Mouse (Mus musculus) midbrain, embryonic 15.5 days (tissue): Measurements from ENCODE around the gene Acsm2. TPM values are rescaled to one million over a fixed set of nuclear protein-coding genes. Genes with fewer than 3 reads are reported as not detected.

Source experiments
- ATAC-seq: fragments of 200-750 bp; cut with Nextera tagmentation; replicated peaks from 2 replicates; pipeline ENCODE4 v1.8.0; 2017; ENCODE audit warnings: moderate TSS enrichment
- H3K27ac ChIP-seq: fragments of 300-500 bp; sonication (generic); 2 replicates; pipeline ENCODE4 v1.5.1; 2015; ENCODE audit warnings: mild to moderate bottlenecking, inconsistent platforms
- H3K27me3 ChIP-seq: fragments of 300-500 bp; sonication (generic); replicated peaks from 2 replicates; pipeline ENCODE4 v1.6.1; 2015; ENCODE audit warnings: inconsistent platforms
- H3K36me3 ChIP-seq: fragments of 300-500 bp; sonication (generic); replicated peaks from 2 replicates; pipeline ENCODE4 v1.6.1; 2015; ENCODE audit warnings: inconsistent platforms
- H3K4me1 ChIP-seq: fragments of 300-500 bp; sonication (generic); 2 replicates; pipeline ENCODE4 v1.6.1; 2015; ENCODE audit warnings: inconsistent platforms
- H3K4me2 ChIP-seq: fragments of 300-500 bp; sonication (generic); 2 replicates; pipeline ENCODE4 v1.6.1; 2015; ENCODE audit warnings: inconsistent platforms, mild to moderate bottlenecking, moderate library complexity
- H3K4me3 ChIP-seq: fragments of 300-500 bp; sonication (generic); 2 replicates; pipeline ENCODE4 v1.5.1; 2015; ENCODE audit warnings: mild to moderate bottlenecking, inconsistent platforms
- H3K9ac ChIP-seq: fragments of 300-500 bp; sonication (generic); 2 replicates; pipeline ENCODE4 v1.6.1; 2015; ENCODE audit warnings: mild to moderate bottlenecking, inconsistent platforms
- H3K9me3 ChIP-seq: fragments of 300-500 bp; sonication (generic); 2 replicates; pipeline ENCODE4 v1.6.1; 2016; ENCODE audit warnings: inconsistent platforms
- WGBS: fragments of 180-500 bp; shearing (Covaris S2); methylation state at CpG from one replicate; pipeline ENCODE4 v1.1.7; 2015; ENCODE audit warnings: mixed read lengths; 5-methylcytosine and 5-hydroxymethylcytosine counted together
- polyA plus RNA-seq: library from polyadenylated mRNA; unstranded; fragments of >200 nt; fragmentation: Nextera tagmentation; extraction: Ambion mirVana; gene quantifications from 2 replicates; pipeline ENCODE4 v1.2.1, GENCODE M21; 2015

Acsm2 gene
- not detected in 2 replicates for polyA plus RNA-seq

DNA sequence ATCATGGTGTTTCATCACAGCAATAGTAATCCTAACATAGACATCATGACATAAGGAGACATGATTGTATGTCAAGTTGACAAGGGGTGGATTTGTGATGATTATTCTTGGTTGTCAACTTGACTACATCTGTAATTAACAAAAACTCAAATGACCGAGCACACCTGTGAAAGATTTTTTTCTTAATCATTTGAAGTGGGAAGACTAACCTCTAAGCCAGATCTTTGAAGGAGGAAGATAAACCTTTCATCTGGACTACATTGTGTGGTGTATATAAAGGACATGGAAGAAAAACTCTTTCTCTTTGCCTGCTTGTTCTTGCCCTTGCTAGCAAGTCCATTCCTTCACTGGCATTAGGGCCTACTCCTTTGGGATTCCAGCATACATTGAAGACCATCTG, at the start of gene Acsm2:
Acsm2 (plus strand) TSS at position 301 of the 400 bp plus-strand sequence.
- WGBS: 92% methylated on average over 1 of the region's 1 CpGs
- no peaks in the 10 kb centered on the region for H3K36me3 ChIP-seq

DNA sequence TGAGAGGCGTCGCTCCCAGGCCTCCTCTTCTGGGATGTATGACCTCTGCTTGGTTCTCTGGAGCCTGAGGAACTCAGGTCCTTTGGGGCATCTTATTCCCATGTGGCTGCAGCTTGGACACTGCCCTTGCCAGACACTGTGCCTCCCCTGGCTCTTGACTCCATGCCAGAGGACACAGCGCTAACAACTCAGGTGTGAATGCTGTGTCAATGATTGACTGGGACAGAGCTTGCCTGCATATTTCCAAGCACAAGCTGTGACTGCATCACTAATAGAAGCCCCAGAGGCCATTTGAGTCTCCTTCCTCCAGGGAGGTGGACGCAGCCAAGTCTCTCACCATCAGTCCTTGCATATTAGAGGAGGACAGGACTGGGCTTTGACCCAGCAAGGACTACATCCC, 43.0 kb upstream of the Acsm2 start:
- Histone ChIP-seq H3K4me1 (no peaks in the 10 kb centered on the region), H3K27ac (no peak overlapping the region), H3K4me2 (no peak overlapping the region), H3K36me3 (no peaks in the 10 kb centered on the region), H3K9ac (no peak overlapping the region), H3K27me3 (0 out of 2 replicates have a peak, but pooled peaks cover under 1% of the 10 kb centered on the region), H3K4me3 (no peak overlapping the region), H3K9me3 (no peaks in the 10 kb centered on the region)
- 88% methylated on average over 4 of the region's 4 CpGs for WGBS
- ATAC-seq: no peak

More for the DNA sequence above, at the start of gene Acsm2:
- Histone ChIP-seq H3K27ac (no peak within 1 kb of the TSS), H3K27me3 (no peaks in the 10 kb centered on the region), H3K4me1 (no peaks in the 10 kb centered on the region), H3K9ac (no peak within 1 kb of the TSS), H3K4me3 (no peak within 1 kb of the TSS), H3K4me2 (no peak within 1 kb of the TSS), H3K9me3 (no peaks in the 10 kb centered on the region)
- no peak for ATAC-seq

DNA sequence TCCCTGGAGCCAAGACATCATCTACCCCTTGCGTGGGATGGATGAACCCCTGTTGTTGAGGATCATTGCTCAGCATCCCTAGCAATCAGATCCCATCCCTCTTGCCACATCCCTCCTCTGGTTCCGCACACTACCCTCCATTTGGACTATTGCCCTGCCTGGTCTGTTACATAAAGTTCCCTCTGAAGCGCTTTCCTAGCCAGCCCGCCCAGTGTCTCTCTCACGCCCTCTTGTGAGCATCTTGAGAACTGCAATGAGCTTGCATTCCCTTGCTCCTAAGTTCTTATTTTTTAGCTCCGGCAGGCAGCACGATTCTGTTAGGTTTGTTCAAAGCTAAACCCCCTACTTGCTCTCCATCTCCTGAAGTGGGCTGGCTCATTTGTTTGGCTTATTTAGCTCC, 41.1 kb upstream of the Acsm2 start:
- no peaks in the 10 kb centered on the region for H3K4me1 ChIP-seq
- no peak overlapping the region for H3K4me3 ChIP-seq
- H3K9ac ChIP-seq: no peak overlapping the region
- no peaks in the 10 kb centered on the region for H3K9me3 ChIP-seq
- H3K27me3 ChIP-seq: 0 out of 2 replicates have a peak, but pooled peaks cover 4% of the 10 kb centered on the region
- H3K27ac ChIP-seq: no peak overlapping the region
- no peak overlapping the region for H3K4me2 ChIP-seq
- WGBS: 26% methylated on average over 7 of the region's 7 CpGs
- H3K36me3 ChIP-seq: no peaks in the 10 kb centered on the region
- no peak for ATAC-seq

DNA sequence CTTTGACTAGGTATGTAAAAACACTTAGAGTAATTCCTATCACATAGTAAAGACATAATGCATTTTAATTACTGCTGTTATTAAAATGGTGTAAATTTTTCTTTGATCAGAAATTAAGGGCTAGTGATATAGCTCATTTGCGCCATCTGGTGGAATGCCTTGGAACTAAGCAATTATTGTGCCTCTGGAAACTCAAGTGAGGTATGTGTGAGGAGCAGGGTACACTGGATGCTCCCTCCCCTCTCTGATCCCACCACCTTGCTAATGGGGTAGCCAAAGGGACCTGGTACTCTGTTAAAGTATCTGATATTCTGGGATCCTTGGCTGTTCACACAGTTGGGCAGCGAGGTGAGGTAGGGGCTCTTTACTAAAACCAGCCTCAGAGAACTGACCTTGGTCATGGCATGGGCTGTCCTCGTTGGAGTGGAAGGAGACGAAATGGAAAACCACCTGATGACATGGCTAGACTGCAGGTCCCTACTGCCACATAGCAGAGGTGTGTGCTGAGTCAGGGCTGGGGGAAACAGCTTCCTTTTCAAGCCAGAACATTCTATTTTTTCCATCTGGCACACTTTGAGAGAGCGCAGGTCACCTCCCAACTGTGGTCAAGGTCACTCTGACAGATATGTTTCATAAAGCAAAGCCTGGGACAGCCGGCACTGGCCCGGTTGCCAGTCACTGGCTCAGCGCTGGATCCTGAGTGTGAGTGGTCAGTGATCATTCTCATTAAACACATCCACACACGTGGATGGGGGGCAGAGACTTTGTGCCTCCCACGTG, 38.5 kb upstream of the Acsm2 start:
- H3K4me2 ChIP-seq: no peak overlapping the region
- H3K4me1 ChIP-seq: no peaks in the 10 kb centered on the region
- no peak overlapping the region for H3K27ac ChIP-seq
- ATAC-seq: 0 out of 2 replicates have a peak, but pooled peaks have one; percentile 33
- H3K36me3 ChIP-seq: no peaks in the 10 kb centered on the region
- no peaks in the 10 kb centered on the region for H3K9me3 ChIP-seq
- H3K9ac ChIP-seq: no peak overlapping the region
- H3K4me3 ChIP-seq: no peak overlapping the region
- 0 out of 2 replicates have a peak, but pooled peaks cover 4% of the 10 kb centered on the region for H3K27me3 ChIP-seq
- WGBS: 69% methylated on average over 10 of the region's 10 CpGs

DNA sequence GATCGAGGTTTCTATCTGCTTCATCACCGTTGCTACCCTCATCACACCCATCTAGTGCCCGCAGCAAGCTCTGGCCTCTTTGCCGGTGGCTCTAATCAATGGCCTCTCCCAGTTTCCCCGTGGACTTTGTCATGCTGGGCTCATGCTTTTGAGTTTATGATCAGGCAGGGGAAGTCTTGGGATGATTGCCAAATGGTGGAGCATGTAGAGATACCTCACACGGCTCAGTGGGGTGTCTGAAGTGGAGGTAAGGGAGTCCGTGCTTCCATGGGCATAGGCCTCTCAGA, 37.9 kb upstream of the Acsm2 start:
- Histone ChIP-seq H3K27ac (no peak overlapping the region), H3K4me3 (no peak overlapping the region), H3K4me1 (no peaks in the 10 kb centered on the region), H3K36me3 (no peaks in the 10 kb centered on the region), H3K27me3 (0 out of 2 replicates have a peak, but pooled peaks cover 4% of the 10 kb centered on the region), H3K9ac (no peak overlapping the region), H3K9me3 (no peaks in the 10 kb centered on the region), H3K4me2 (no peak overlapping the region)
- 85% methylated on average over 7 of the region's 7 CpGs for WGBS
- no peak for ATAC-seq

DNA sequence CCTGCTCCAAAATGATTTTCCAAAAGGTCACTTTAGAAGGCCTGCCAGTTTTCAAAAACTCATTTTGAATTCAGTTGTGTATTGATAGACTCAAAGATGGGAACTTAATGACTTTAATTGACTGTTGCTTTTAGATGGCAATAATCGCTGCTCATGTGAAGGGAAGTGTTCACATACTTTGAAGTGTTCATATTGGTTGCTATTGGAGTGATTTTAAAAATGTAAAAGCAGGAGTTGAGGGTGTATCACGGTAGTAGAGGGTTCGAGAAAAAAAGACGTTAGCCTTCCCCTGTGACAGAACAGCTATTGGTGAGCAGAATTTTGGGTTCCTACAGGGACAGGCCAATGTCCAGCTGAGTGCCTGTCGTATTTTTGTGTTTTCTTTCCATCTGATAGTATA, 35.0 kb upstream of the Acsm2 start, which contains the start of gene Acsm5:
Acsm5 (plus strand) TSS at position 301 of the 400 bp plus-strand sequence.
- Histone ChIP-seq H3K9me3 (no peaks in the 10 kb centered on the region), H3K4me1 (no peaks in the 10 kb centered on the region), H3K27me3 (0 out of 2 replicates have a peak, but pooled peaks cover 4% of the 10 kb centered on the region), H3K9ac (no peak within 1 kb of the TSS), H3K36me3 (no peaks in the 10 kb centered on the region), H3K27ac (no peak within 1 kb of the TSS), H3K4me3 (no peak within 1 kb of the TSS), H3K4me2 (no peak within 1 kb of the TSS)
- ATAC-seq: no peak
- 65% methylated on average over 5 of the region's 5 CpGs for WGBS

DNA sequence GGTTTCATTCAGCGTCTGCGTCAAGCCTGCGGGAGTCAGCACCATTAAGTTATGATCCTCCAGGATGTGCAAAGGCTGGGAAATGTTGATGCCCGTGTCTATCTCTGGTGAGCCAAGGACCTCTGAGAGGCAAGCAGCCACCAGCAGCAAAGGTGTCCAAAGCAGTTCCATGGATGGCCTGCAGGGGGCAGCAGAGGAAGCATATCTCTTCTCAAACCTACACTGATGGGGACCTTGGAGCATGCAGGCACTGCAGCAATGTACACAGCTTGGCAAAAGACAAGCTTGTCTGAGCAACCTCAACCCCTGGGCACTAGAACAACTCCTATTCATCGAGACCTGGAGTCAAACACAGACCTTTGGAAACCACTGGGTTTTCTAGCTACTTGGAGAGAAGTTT, 34.5 kb upstream of the Acsm2 start:
- no peaks in the 10 kb centered on the region for H3K36me3 ChIP-seq
- H3K4me3 ChIP-seq: no peak overlapping the region
- no peaks in the 10 kb centered on the region for H3K4me1 ChIP-seq
- H3K4me2 ChIP-seq: no peak overlapping the region
- H3K9ac ChIP-seq: no peak overlapping the region
- no peaks in the 10 kb centered on the region for H3K9me3 ChIP-seq
- no peak overlapping the region for H3K27ac ChIP-seq
- no peak for ATAC-seq
- 0 out of 2 replicates have a peak, but pooled peaks cover 4% of the 10 kb centered on the region for H3K27me3 ChIP-seq
- WGBS: 56% methylated on average over 5 of the region's 5 CpGs

DNA sequence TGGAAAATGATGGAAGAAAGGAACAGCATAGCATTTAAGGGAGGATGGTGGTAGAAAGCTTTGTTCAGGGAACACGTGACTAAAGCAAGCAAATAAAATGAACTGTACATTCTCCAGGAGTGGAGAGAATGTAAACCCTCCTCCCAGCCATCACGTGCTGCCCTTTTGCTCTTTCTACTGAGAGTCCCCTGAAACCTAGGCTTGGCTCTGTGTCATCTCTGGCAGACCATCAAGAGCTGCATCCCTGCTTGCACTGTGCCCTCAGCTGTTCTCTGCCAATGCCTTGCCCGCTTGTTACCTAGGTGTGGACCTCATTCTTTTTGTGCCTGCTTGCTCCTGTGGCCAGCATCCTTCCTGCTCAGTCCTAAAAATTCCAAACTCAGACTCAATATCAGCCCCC, 32.3 kb upstream of the Acsm2 start:
- Histone ChIP-seq H3K9ac (no peak overlapping the region), H3K9me3 (no peaks in the 10 kb centered on the region), H3K27ac (no peak overlapping the region), H3K4me3 (no peak overlapping the region), H3K27me3 (no peaks in the 10 kb centered on the region), H3K4me2 (no peak overlapping the region), H3K4me1 (peaks cover 4% of the 10 kb centered on the region; the same call in 1 of the 2 replicates), H3K36me3 (no peaks in the 10 kb centered on the region)
- no peak for ATAC-seq
- WGBS: 81% methylated on average over 3 of the region's 3 CpGs

DNA sequence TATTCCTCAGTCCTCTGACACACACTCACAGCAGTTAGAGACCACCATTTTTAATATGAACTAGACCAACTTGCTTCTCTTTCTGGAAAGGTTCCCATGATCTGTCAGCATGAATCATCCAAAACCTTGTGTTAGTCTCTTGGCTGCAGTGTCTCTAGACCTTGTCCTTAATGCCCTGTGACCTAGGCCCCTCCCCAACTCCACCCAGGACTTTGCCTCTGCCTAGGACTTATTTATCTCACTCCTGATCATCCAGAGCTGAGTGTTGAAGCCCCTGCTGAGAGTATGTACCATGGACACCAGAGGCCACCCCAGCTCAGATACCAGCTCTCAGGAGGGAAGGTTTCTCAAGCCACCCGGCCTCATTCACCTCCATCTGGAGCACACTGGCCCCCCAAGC, 31.8 kb upstream of the Acsm2 start:
- H3K27me3 ChIP-seq: no peaks in the 10 kb centered on the region
- 69% methylated on average over 1 of the region's 1 CpGs for WGBS
- no peak overlapping the region for H3K9ac ChIP-seq
- peaks cover 4% of the 10 kb centered on the region; the same call in 1 of the 2 replicates for H3K4me1 ChIP-seq
- H3K27ac ChIP-seq: no peak overlapping the region
- ATAC-seq: no peak
- H3K9me3 ChIP-seq: no peaks in the 10 kb centered on the region
- no peak overlapping the region for H3K4me3 ChIP-seq
- no peaks in the 10 kb centered on the region for H3K36me3 ChIP-seq
- H3K4me2 ChIP-seq: no peak overlapping the region

DNA sequence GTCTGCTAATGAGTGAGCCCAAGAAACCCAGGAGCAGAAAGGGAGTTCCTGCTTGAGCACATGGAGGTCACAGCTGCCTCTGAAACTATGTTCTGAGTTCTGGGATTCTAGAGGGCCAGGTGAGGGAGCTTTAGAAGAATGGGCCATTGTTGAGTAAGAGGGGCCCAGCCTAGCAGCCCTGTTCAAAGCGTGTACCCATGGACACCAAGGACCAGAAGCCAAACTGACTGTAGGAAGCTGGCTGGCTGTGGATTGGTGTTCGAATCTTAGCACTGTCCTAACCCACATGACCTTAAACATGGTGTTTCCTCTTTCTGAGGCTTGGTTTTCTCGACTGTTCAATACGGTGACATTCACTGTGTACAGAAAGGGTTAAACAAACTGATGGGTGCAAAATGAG, 30.8 kb upstream of the Acsm2 start, which contains the start of gene Pdilt:
Pdilt (minus strand) TSS at position 101 of the 400 bp plus-strand sequence.
- Histone ChIP-seq H3K27ac (no peak within 1 kb of the TSS), H3K4me3 (no peak within 1 kb of the TSS), H3K9me3 (no peaks in the 10 kb centered on the region), H3K4me1 (peaks cover 4% of the 10 kb centered on the region; the same call in 1 of the 2 replicates), H3K4me2 (no peak within 1 kb of the TSS), H3K27me3 (no peaks in the 10 kb centered on the region), H3K36me3 (no peaks in the 10 kb centered on the region), H3K9ac (no peak within 1 kb of the TSS)
- WGBS: 76% methylated on average over 4 of the region's 4 CpGs
- ATAC-seq: no peak

DNA sequence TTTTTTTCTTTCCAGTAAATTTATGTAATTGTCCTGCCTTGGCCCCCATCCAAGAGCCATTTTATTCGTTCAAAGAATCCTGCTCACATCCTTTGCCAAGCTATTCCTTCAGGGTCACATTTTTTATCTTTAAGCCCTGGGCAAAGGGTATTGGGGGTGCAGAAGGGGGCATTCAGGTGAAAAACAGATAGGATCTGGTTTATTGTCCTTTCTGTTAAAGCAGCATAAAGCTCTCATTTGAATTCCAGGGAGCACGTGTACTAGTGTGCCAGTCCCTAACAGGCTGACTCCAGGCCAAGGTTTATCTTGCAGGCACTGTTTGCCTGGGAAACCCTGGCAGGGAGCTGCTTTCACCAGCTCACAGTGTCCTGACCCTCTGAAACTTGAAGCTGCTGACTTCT, 28.3 kb upstream of the Acsm2 start:
- Histone ChIP-seq H3K4me3 (no peak overlapping the region), H3K9ac (no peak overlapping the region), H3K36me3 (no peaks in the 10 kb centered on the region), H3K4me2 (no peak overlapping the region), H3K4me1 (peaks cover 4% of the 10 kb centered on the region; the same call in 1 of the 2 replicates), H3K27ac (no peak overlapping the region), H3K27me3 (no peaks in the 10 kb centered on the region), H3K9me3 (no peaks in the 10 kb centered on the region)
- WGBS: 25% methylated on average over 2 of the region's 2 CpGs
- peak; percentile 17; the same call in 1 of the 2 replicates for ATAC-seq

DNA sequence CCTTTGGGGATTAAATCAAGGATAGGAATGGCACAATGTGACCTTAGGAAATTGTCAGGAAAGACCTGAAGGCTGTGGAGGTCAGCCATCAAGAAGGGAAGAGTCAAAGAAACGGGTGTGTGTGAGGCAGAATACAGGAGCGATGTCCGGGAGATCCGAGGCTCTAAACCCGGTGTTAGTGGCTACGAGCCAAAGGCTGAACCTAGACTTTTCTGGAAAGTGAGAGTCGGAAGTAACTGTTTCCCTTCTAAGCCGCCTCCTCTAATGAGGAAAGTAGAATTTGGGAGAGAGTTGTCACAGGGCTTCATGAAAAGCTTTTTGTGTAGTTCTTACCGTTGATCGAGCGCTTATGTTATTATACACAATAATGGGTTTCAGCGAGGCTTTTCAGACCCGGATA, 27.7 kb upstream of the Acsm2 start:
- no peak for ATAC-seq
- no peaks in the 10 kb centered on the region for H3K9me3 ChIP-seq
- WGBS: 49% methylated on average over 13 of the region's 13 CpGs
- H3K36me3 ChIP-seq: no peaks in the 10 kb centered on the region
- no peak overlapping the region for H3K4me2 ChIP-seq
- no peak overlapping the region for H3K27ac ChIP-seq
- no peak overlapping the region for H3K9ac ChIP-seq
- H3K4me3 ChIP-seq: no peak overlapping the region
- peaks cover 4% of the 10 kb centered on the region; the same call in 1 of the 2 replicates for H3K4me1 ChIP-seq
- H3K27me3 ChIP-seq: no peaks in the 10 kb centered on the region

DNA sequence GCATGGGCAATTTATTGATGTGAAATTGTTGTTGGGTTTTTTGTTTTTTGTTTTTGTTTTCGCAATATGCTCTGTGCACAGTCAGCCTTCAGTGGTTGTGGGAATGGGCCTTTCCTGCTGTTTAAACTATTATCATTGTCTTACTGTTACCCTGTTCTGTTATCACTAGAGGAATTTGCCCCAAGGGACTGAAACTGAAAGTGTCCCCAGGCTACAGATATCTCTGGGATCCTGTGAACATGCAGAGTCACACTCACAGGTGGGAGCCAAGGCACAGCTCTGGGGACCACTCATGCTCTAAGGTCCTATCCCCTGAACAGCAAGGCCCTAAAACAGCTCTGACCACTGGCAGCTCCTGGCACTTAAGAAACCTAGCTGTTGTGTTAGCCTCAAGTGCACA, 27.0 kb upstream of the Acsm2 start:
- ATAC-seq: no peak
- H3K4me3 ChIP-seq: no peak overlapping the region
- H3K9me3 ChIP-seq: no peaks in the 10 kb centered on the region
- H3K9ac ChIP-seq: no peak overlapping the region
- H3K36me3 ChIP-seq: no peaks in the 10 kb centered on the region
- H3K27me3 ChIP-seq: no peaks in the 10 kb centered on the region
- WGBS: 95% methylated on average over 1 of the region's 1 CpGs
- H3K4me2 ChIP-seq: no peak overlapping the region
- peaks cover 4% of the 10 kb centered on the region; the same call in 1 of the 2 replicates for H3K4me1 ChIP-seq
- no peak overlapping the region for H3K27ac ChIP-seq
